Mouse (Mus musculus) stomach, postnatal 0 days (tissue): ENCODE data around the gene Cdk4. TPM values are rescaled to one million over a fixed set of nuclear protein-coding genes. Genes with fewer than 3 reads are reported as not detected.

Experiments used
- ATAC-seq: fragments of 200-750 bp; cut with Nextera tagmentation; 2 replicates; pipeline ENCODE4 v1.8.0; 2017; ENCODE audit not compliant: low FRiP score, low TSS enrichment
- DNase-seq: peaks from one replicate; pipeline ENCODE4 v3.0.0-alpha.2; 2016; ENCODE audit warnings: low spot score
- H3K27ac ChIP-seq: fragments of 300-500 bp; sonication (generic); replicated peaks from 2 replicates; pipeline ENCODE4 v1.5.1; 2014; ENCODE audit warnings: mild to moderate bottlenecking, control low read depth
- H3K27me3 ChIP-seq: fragments of 300-500 bp; sonication (generic); 2 replicates; pipeline ENCODE4 v1.6.1; 2014; ENCODE audit warnings: low read length; ENCODE audit not compliant: control insufficient read depth, insufficient read depth
- H3K36me3 ChIP-seq: fragments of 300-500 bp; sonication (generic); 2 replicates; pipeline ENCODE4 v1.6.1; 2014; ENCODE audit warnings: low read length, mixed read lengths; ENCODE audit not compliant: control insufficient read depth, insufficient read depth
- H3K4me1 ChIP-seq: fragments of 300-500 bp; sonication (generic); replicated peaks from 2 replicates; pipeline ENCODE4 v1.6.1; 2014; ENCODE audit warnings: antibody characterized with exemption; ENCODE audit not compliant: control insufficient read depth, insufficient read depth
- H3K4me2 ChIP-seq: fragments of 300-500 bp; sonication (generic); replicated peaks from 2 replicates; pipeline ENCODE4 v1.6.1; 2014; ENCODE audit warnings: low read depth, mild to moderate bottlenecking, control low read depth, moderate library complexity
- H3K4me3 ChIP-seq: fragments of 300-500 bp; sonication (generic); 2 replicates; pipeline ENCODE4 v1.5.1; 2014; ENCODE audit warnings: low read depth, low read length, control low read depth
- H3K9ac ChIP-seq: fragments of 300-500 bp; sonication (generic); 2 replicates; pipeline ENCODE4 v1.6.1; 2014; ENCODE audit warnings: mild to moderate bottlenecking, low read length, control low read depth, mixed read lengths
- H3K9me3 ChIP-seq: fragments of 300-500 bp; sonication (generic); 2 replicates; pipeline ENCODE4 v1.6.1; 2016; ENCODE audit warnings: low read length; ENCODE audit not compliant: control insufficient read depth
- CTCF ChIP-seq: IDR thresholded peaks from 2 replicates; pipeline ENCODE4 v1.5.1; 2016; ENCODE audit warnings: antibody characterized with exemption, low read depth, mild to moderate bottlenecking, moderate library complexity
- EP300 ChIP-seq: optimal IDR thresholded peaks from 2 replicates; pipeline ENCODE3; 2016; ENCODE audit warnings: antibody characterized with exemption
- WGBS: fragments of 180-500 bp; shearing (Covaris S2); extraction: QIAGEN DNeasy Blood & Tissue Kit; methylation state at CpG from one replicate; pipeline ENCODE4 v1.1.7; 2014; 5-methylcytosine and 5-hydroxymethylcytosine counted together
- polyA plus RNA-seq: library from polyadenylated mRNA; unstranded; fragments of >200 nt; fragmentation: Nextera tagmentation; extraction: Ambion mirVana; gene quantifications from 2 replicates; pipeline ENCODE4 v1.2.1, GENCODE M21; 2015

Cdk4 gene
- polyA plus RNA-seq, 1 experiment from 2014 or later = 469 TPM

GRCm38 (mm10) chr10:127115068-127115467, 51.7 kb downstream of the Cdk4 start:
- no peaks in the 10 kb centered on the region for H3K4me1 ChIP-seq
- H3K4me3 ChIP-seq = no peak overlapping the region
- H3K27me3 ChIP-seq = no peaks in the 10 kb centered on the region
- ATAC-seq (no peak), DNase-seq (no peak)
- H3K9me3 ChIP-seq = no peaks in the 10 kb centered on the region
- H3K9ac ChIP-seq = no peak overlapping the region
- H3K27ac ChIP-seq = no peak overlapping the region
- TF ChIP-seq EP300 (no peak), CTCF (peak; percentile 58)
- H3K36me3 ChIP-seq = peaks cover 19% of the 10 kb centered on the region
- WGBS = 86% methylated on average over 2 of the region's 2 CpGs
- no peak overlapping the region for H3K4me2 ChIP-seq

Other genes starting within 250 kb of the Cdk4 start
- 9.1 and 10.3 TPM in 2 replicates for gene Atp23, start 162.2 kb upstream of the Cdk4 start, polyA plus RNA-seq
- 29.1 and 33.0 TPM in 2 replicates for gene Ctdsp2, start 84.8 kb upstream of the Cdk4 start, polyA plus RNA-seq
- gene Avil, start 62.8 kb upstream of the Cdk4 start, polyA plus RNA-seq = 10.7 and 12.3 TPM in 2 replicates
- 58.9 and 61.3 TPM in 2 replicates for gene Tsfm, start 32.7 kb upstream of the Cdk4 start, polyA plus RNA-seq
- 32.4 and 36.8 TPM in 2 replicates for gene Mettl1, start 22.1 kb upstream of the Cdk4 start, polyA plus RNA-seq
- gene Eef1akmt3, start 22.0 kb upstream of the Cdk4 start, polyA plus RNA-seq = 1.2 and 1.3 TPM in 2 replicates
- gene Cyp27b1, start 15.3 kb upstream of the Cdk4 start, polyA plus RNA-seq = 0.13 TPM in 1 of 2 replicates, not detected in the other
- gene March9, start 3.4 kb upstream of the Cdk4 start, polyA plus RNA-seq = 0.75 and 0.81 TPM in 2 replicates
- 82.8 and 87.7 TPM in 2 replicates for gene Tspan31, start 6.7 kb downstream of the Cdk4 start, polyA plus RNA-seq
- 0.04 and 0.08 TPM in 2 replicates for gene Agap2, start 11.8 kb downstream of the Cdk4 start, polyA plus RNA-seq
- gene Os9, start 57.6 kb downstream of the Cdk4 start, polyA plus RNA-seq = 81.9 and 82.0 TPM in 2 replicates
- 45.9 and 65.4 TPM in 2 replicates for gene B4galnt1, start 101.7 kb downstream of the Cdk4 start, polyA plus RNA-seq
- 0.70 and 0.76 TPM in 2 replicates for gene Slc26a10, start 117.1 kb downstream of the Cdk4 start, polyA plus RNA-seq
- 25.3 and 29.7 TPM in 2 replicates for gene Arhgef25, start 126.5 kb downstream of the Cdk4 start, polyA plus RNA-seq
- 27.8 and 32.9 TPM in 2 replicates for gene Dtx3, start 132.2 kb downstream of the Cdk4 start, polyA plus RNA-seq
- 23.2 and 26.0 TPM in 2 replicates for gene Pip4k2c, start 148.1 kb downstream of the Cdk4 start, polyA plus RNA-seq
- gene Kif5a, start 199.8 kb downstream of the Cdk4 start, polyA plus RNA-seq = 2.2 and 2.3 TPM in 2 replicates
- 134 and 147 TPM in 2 replicates for gene Dctn2, start 202.8 kb downstream of the Cdk4 start, polyA plus RNA-seq
- gene Mbd6, start 225.5 kb downstream of the Cdk4 start, polyA plus RNA-seq = 8.5 and 8.9 TPM in 2 replicates
- 66.6 and 70.4 TPM in 2 replicates for gene Mars, start 248.3 kb downstream of the Cdk4 start, polyA plus RNA-seq